Mouse (Mus musculus) heart, postnatal 10 days (tissue): Measurements from ENCODE around the gene Pla2g6. TPM values are rescaled to one million over a fixed set of nuclear protein-coding genes. Genes with fewer than 3 reads are reported as not detected.
A peak's percentile ranks its signal among the peaks of the same experiment; 100 is the strongest.

Source experiments
- DNase-seq, 2 experiments: peaks; one replicate each; pipeline ENCODE4 v3.0.0; 2021
- intact Hi-C: fragments of 180-260 bp; cut with DNase I; formaldehyde crosslinking; loops from one replicate; pipeline ENCODE4 v1.15.1; 2025
- total RNA-seq, 2 experiments: library from RNA; stranded (reverse); gene quantifications; 2 replicates each; pipeline ENCODE4 v1.2.3; 2021

Pla2g6 gene
- total RNA-seq, 2 experiments from 2014 or later: 9.1 to 11.1 TPM

GRCm38 (mm10) chr15:79282434-79282833, 45.8 kb downstream of the Pla2g6 start:
- DNase-seq: no peak
- intact Hi-C loops: no loop called here

GRCm38 (mm10) chr15:79281389-79281788, 46.8 kb downstream of the Pla2g6 start:
- peak in 1 of 2 experiments; percentile 24 for DNase-seq
- intact Hi-C loops: loop anchor here (2.0 kb wide), 1 partner anchor 185 kb away; no protein-coding TSS in a partner anchor

DNA sequence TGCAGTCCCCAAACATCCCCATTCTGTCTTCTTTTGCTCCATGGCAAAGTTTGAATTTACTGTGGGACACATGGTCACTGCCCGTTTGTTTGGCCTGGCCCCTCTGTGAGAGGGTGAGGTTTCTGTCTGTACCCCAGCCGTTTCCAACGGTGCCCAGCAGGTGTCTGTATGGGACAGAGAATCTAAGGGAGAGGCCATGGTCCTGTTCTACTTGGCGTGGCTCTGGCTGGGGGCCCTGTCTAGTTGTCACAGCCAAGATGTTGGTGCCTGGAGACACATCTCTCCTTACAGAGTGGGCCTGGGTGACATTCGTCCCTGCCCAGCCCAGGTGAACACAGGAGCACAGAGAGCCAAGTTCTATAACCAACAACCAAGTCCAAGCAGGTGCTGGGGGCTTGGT, 47.3 kb downstream of the Pla2g6 start:
- DNase-seq: peak; percentile 31 to 38
- intact Hi-C loops: loop anchor here (2.0 kb wide), 1 partner anchor 186 kb away; no protein-coding TSS in a partner anchor

- intact Hi-C loops: loop anchor here (2.0 kb wide), 1 partner anchor 187 kb away; no protein-coding TSS in a partner anchor
- peak in 1 of 2 experiments; percentile 37 for DNase-seq
Measured at GRCm38 (mm10) chr15:79280209-79280608, 48.0 kb downstream of the Pla2g6 start.

DNA sequence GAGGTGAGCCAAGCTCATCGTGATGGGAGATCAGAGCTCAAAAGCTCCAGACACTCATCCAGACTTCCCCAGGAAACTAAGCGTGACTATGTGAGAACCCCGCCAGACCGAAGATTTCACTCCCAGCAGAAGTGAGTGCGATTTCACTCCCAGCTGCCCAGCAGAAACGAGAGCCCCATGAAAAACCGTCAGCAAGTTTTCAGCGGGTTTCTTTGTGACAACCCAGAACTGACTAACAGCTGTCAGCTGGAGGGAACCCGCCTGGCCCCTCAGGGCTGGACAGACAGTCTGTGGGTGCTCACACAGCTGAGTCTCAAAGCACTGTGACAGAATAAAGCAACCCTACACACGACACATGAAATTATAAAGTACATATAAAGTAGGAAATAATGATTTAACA, 50.5 kb downstream of the Pla2g6 start:
- no peak for DNase-seq
- intact Hi-C loops: no loop called here

- no peak for DNase-seq
- intact Hi-C loops: loop anchor here (5.0 kb wide), 1 partner anchor 74 kb away; the partner anchor contains the start of gene Maff
Measured at GRCm38 (mm10) chr15:79273020-79273419, 55.2 kb downstream of the Pla2g6 start.

GRCm38 (mm10) chr15:79271124-79271746, 57.0 kb downstream of the Pla2g6 start:
- DNase-seq: peak; percentile 53 to 73
- intact Hi-C loops: loop anchor here (5.0 kb wide), 1 partner anchor 76 kb away; the partner anchor contains the start of gene Maff

- intact Hi-C loops: loop anchor here (5.0 kb wide), 1 partner anchor 77 kb away; the partner anchor contains the start of gene Maff
- peak; percentile 77 to 83 for DNase-seq
Measured at GRCm38 (mm10) chr15:79270317-79271123, 57.7 kb downstream of the Pla2g6 start.

GRCm38 (mm10) chr15:79268521-79268920, 59.7 kb downstream of the Pla2g6 start:
- DNase-seq: no peak
- intact Hi-C loops: no loop called here

DNA sequence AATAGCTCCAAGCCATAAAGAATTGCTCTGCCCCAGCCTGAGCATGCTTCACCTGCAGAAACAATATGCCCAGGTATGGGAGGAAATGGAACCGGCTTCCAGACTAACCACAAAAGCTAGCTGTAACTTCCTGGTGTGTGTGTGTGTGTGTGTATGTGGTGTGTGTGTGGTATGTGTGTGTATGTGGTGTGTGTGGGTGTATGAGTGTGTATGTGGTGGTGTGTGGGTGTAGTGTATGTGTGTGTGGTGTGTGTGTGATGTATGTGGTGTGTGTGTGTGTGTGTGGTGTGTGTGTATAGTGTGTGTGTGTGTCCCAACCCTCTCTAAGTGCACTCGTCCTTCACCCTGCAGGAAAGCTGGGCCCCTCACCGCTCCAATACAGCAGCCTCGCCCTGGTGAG, 62.8 kb downstream of the Pla2g6 start:
- intact Hi-C loops: no loop called here
- no peak for DNase-seq

DNA sequence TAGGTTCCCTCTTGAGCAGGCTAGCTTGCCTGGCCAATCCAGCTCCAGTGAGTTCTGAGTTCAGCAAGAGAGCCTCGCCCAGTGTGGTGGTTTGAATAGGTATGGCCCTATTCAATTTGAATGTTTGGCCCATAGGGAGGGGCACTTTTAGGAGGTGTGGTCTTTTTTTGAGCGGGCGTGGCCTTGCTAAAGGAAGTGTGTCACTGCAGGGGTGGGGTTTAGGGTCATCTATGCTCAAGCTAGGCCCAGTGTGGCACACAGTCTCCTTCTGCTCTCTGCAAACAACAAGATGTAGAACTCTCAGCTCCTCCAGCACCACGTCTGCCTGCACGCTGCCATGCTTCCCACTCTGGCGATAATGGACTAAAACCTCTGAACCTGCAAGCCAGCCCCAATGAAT, 64.5 kb downstream of the Pla2g6 start:
- intact Hi-C loops: no loop called here
- no peak for DNase-seq

- no peak for DNase-seq
- intact Hi-C loops: no loop called here
Measured at GRCm38 (mm10) chr15:79262786-79263309, 65.3 kb downstream of the Pla2g6 start.

- intact Hi-C loops: no loop called here
- peak in 1 of 2 experiments; percentile 25 for DNase-seq
Measured at GRCm38 (mm10) chr15:79262375-79262774, 65.8 kb downstream of the Pla2g6 start.

GRCm38 (mm10) chr15:79261757-79262156, 66.4 kb downstream of the Pla2g6 start:
- intact Hi-C loops: no loop called here
- DNase-seq: no peak

DNA sequence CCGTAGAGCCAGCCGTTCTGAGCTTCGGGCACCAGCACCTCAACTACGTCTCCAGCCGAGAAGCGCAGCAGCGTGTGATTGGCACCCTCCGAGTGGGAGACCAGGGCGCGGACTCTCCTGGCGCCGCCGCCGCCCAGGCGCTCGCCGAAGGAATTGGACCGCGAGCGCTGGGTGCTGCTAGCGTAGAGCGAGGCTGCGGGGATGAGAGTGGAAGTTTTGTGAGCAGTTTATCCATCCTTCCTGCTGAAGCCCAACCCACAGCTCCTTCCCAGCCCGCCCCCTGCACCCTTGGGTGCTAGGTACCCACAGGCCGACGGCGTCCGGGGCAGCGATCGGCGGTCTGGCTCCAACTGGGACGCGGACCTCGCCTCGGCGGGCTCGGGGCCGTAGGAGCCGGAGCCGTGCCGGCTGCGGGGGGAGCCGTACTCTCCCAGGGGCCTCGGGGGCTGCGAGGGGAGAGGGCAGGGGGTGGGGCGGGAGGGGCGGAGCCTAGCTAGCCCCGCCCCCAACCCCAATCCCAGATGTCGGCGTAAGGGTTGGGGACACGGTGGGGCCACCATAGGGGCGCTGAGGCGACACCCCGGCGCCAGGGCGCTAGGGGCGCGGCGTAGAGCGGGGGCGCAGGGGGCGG, 67.0 kb downstream of the Pla2g6 start:
- intact Hi-C loops: no loop called here
- DNase-seq: peak; percentile 44 to 58

GRCm38 (mm10) chr15:79258521-79258920, 69.7 kb downstream of the Pla2g6 start:
- no peak for DNase-seq
- intact Hi-C loops: no loop called here

DNA sequence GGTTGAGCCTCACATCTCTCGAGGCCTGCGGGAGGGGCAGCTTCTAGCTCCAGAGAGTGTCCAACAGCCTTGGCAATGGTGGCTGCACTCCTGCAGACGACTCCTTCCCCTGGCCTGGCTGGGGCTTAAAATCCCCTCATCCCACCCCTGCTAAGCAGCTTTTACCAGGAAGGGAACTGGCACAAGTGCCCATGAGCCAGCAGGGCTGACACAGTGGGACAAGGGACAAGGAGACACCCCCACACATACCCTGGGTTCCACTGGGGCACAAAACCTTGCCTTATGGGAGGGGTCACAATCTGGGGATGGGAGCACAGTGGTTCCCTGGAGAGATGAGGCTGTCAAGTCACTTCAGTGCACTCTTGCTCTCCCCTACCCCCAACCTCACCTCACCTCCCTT, 73.5 kb downstream of the Pla2g6 start, which contains the start of gene Slc16a8:
Slc16a8 (minus strand) TSS at position 101 of the 400 bp plus-strand sequence.
- intact Hi-C loops: no loop called here
- no peak for DNase-seq

- intact Hi-C loops: no loop called here
- DNase-seq: no peak
Measured at GRCm38 (mm10) chr15:79252580-79252979, 75.6 kb downstream of the Pla2g6 start.

- intact Hi-C loops: no loop called here
- peak; percentile 40 to 45 for DNase-seq
Measured at GRCm38 (mm10) chr15:79251781-79252491, 76.3 kb downstream of the Pla2g6 start.

DNA sequence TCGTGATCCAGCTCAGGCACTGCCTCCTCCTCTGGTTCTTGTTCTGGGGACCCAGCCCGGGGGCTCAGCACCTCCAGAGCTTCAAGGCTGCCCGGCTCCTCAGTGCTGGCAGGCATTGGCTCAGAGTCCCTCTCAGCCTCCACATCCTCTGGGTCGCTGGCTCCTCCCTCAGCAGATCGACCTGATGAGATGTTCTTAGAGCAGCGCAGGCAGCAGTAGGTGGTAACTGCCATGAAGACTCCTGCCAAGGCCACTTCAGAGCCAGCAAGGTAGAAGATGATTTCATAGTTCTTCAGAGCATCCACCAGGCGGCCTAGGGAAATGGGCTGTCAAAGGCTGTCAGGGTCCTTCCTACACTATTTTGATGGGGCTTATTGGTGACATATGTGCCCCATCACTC, 77.0 kb downstream of the Pla2g6 start:
- no peak for DNase-seq
- intact Hi-C loops: no loop called here
